Mouse (Mus musculus): Measurements from ENCODE around the gene Sppl2c. TPM values are rescaled to one million over a fixed set of nuclear protein-coding genes. Genes with fewer than 3 reads are reported as not detected.

Sppl2c gene
- total and polyA plus RNA-seq, 3 experiments: not detected

DNA sequence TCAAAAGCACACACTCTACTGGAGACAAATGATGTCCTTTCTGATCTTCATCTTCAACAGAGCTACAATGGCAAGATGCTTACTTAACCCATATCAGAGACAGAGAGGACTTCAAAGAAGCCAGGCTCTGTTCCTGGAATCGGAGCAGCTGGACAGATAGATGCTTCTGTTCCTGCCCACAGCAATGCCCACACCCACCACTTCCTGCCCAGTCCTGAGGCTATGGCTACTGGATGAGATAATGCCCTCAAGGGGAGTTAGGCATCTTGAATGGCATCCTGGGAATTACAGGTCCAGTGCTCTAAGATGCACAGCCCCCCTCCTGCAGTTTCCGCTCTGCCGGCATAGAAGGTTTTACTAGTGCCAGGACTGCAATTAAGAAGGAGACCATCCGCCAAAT is 20.4 kb downstream of the Sppl2c start:
- Histone ChIP-seq H3K79me2 (ENCODE audit: control insufficient read depth, insufficient read depth, low read length, poor library complexity) (no peaks in the 10 kb centered on the region), H3K4me1 (ENCODE audit: control insufficient read depth in 1 of 2, insufficient read depth in 2 of 2, low read length in 2 of 2) (no peaks in the 10 kb centered on the region), H3K27me3 (ENCODE audit: control insufficient read depth in 1 of 2, insufficient read depth in 2 of 2, low read length in 2 of 2) (no peaks in the 10 kb centered on the region; a peak in 1 of 4 replicates), H3K9ac (ENCODE audit: control insufficient read depth, low read depth, low read length, poor library complexity, severe bottlenecking) (no peak overlapping the region), H3K36me3 (ENCODE audit: control insufficient read depth in 1 of 2, insufficient read depth in 2 of 2, low read length in 2 of 2) (no peaks in the 10 kb centered on the region), H3K27ac (ENCODE audit: control insufficient read depth, low read depth, low read length) (no peak overlapping the region), H3K4me3 (ENCODE audit: control insufficient read depth in 1 of 2, insufficient read depth in 1 of 2, low read depth in 2 of 2, low read length in 2 of 2) (no peak overlapping the region), H3K9me3 (replicated peaks; ENCODE audit: insufficient read depth, low read length) (no peaks in the 10 kb centered on the region)
- TF ChIP-seq MAX (IDR thresholded peaks at IDR 0.05; ENCODE audit: low read length): no peak
- TF ChIP-seq POLR2AphosphoS2 (IDR thresholded peaks at IDR 0.05; ENCODE audit: low read length): no peak
- TF ChIP-seq TBP (IDR thresholded peaks at IDR 0.05; ENCODE audit: low read depth, low read length): no peak
- TF ChIP-seq MAZ (IDR thresholded peaks at IDR 0.05; ENCODE audit: low read depth, low read length): no peak
- TF ChIP-seq MAFK (IDR thresholded peaks at IDR 0.05; ENCODE audit: borderline replicate concordance, low read depth, low read length): no peak
- no peak for TF ChIP-seq CHD1 (IDR thresholded peaks at IDR 0.05; ENCODE audit: low read depth, low read length)
- no peak for TF ChIP-seq NELFE (IDR thresholded peaks at IDR 0.05; ENCODE audit: low read depth, low read length)
- no peak for TF ChIP-seq EP300 (IDR thresholded peaks at IDR 0.05; ENCODE audit: low read depth in 1 of 2, low read length in 2 of 2)
- TF ChIP-seq MEF2A (IDR thresholded peaks at IDR 0.05; ENCODE audit: extremely low read depth, insufficient replicate concordance, low read depth, low read length, poor library complexity, severe bottlenecking): no peak
- no peak for TF ChIP-seq ZNF384 (IDR thresholded peaks at IDR 0.05; ENCODE audit: low read depth, low read length)
- TF ChIP-seq TCF12 (IDR thresholded peaks at IDR 0.05; ENCODE audit: low read depth, low read length): no peak
- no peak for TF ChIP-seq USF2 (IDR thresholded peaks at IDR 0.05; ENCODE audit: borderline replicate concordance in 1 of 2, insufficient read depth in 1 of 2, low read depth in 1 of 2, low read length in 2 of 2)
- TF ChIP-seq SMC3 (IDR thresholded peaks at IDR 0.05; ENCODE audit: low read depth, low read length): no peak
- no peak for TF ChIP-seq GATA1 (IDR thresholded peaks at IDR 0.05; ENCODE audit: low read depth, low read length)
- no peak for DNase-seq (ENCODE audit: low read depth, low spot score)

DNA sequence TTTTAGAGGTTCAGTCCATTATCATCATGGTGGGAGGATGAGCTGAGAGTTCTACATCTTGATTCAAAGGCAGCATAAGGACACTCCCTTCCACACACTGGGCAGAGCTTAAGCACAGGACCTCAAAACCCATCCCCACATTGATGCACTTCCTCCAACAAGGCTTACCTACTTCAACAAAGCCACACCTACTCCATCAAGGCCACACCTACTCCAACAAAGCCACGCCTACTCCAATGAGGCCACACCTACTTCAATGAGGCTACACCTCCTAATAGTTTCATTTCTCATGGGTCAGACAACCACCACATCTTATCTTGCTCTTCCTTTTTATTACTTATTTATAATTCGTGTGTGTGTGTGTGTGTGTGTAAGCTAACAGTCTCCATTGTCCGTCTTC is 22.9 kb downstream of the Sppl2c start:
- Histone ChIP-seq H3K9me3 (replicated peaks; ENCODE audit: insufficient read depth, low read length) (no peaks in the 10 kb centered on the region), H3K27me3 (ENCODE audit: control insufficient read depth in 1 of 2, insufficient read depth in 2 of 2, low read length in 2 of 2) (no peaks in the 10 kb centered on the region), H3K9ac (ENCODE audit: control insufficient read depth, low read depth, low read length, poor library complexity, severe bottlenecking) (no peak overlapping the region), H3K4me3 (ENCODE audit: control insufficient read depth in 1 of 2, insufficient read depth in 1 of 2, low read depth in 2 of 2, low read length in 2 of 2) (no peak overlapping the region), H3K27ac (ENCODE audit: control insufficient read depth, low read depth, low read length) (no peak overlapping the region), H3K36me3 (ENCODE audit: control insufficient read depth in 1 of 2, insufficient read depth in 2 of 2, low read length in 2 of 2) (no peaks in the 10 kb centered on the region), H3K79me2 (ENCODE audit: control insufficient read depth, insufficient read depth, low read length, poor library complexity) (no peaks in the 10 kb centered on the region), H3K4me1 (ENCODE audit: control insufficient read depth in 1 of 2, insufficient read depth in 2 of 2, low read length in 2 of 2) (no peaks in the 10 kb centered on the region)
- peak; percentile 24 for DNase-seq (ENCODE audit: low read depth, low spot score)
- TF ChIP-seq ELF1 (IDR thresholded peaks at IDR 0.05; ENCODE audit: low read depth, low read length): no peak
- TF ChIP-seq MAX (IDR thresholded peaks at IDR 0.05; ENCODE audit: low read length): no peak
- no peak for TF ChIP-seq GABPA (IDR thresholded peaks at IDR 0.05; ENCODE audit: low read depth, low read length)
- TF ChIP-seq SMC3 (IDR thresholded peaks at IDR 0.05; ENCODE audit: low read depth, low read length): no peak
- TF ChIP-seq HCFC1 (IDR thresholded peaks at IDR 0.05; ENCODE audit: low read depth, low read length): no peak
- TF ChIP-seq USF2 (IDR thresholded peaks at IDR 0.05; ENCODE audit: borderline replicate concordance in 1 of 2, insufficient read depth in 1 of 2, low read depth in 1 of 2, low read length in 2 of 2): no peak
- TF ChIP-seq POLR2AphosphoS5 (IDR thresholded peaks at IDR 0.05; ENCODE audit: borderline replicate concordance, low read depth, low read length): no peak
- TF ChIP-seq EP300 (IDR thresholded peaks at IDR 0.05; ENCODE audit: low read depth in 1 of 2, low read length in 2 of 2): no peak
- no peak for TF ChIP-seq MYB (IDR thresholded peaks at IDR 0.05; ENCODE audit: low read depth, low read length)
- TF ChIP-seq MXI1 (IDR thresholded peaks at IDR 0.05; ENCODE audit: low read depth, low read length): no peak
- TF ChIP-seq KAT2A (conservative IDR thresholded peaks at IDR 0.05; ENCODE audit: low read depth, low read length): no peak
- no peak for TF ChIP-seq CHD2 (IDR thresholded peaks at IDR 0.05; ENCODE audit: low read length)
- TF ChIP-seq NRF1 (IDR thresholded peaks at IDR 0.05; ENCODE audit: insufficient read depth, low read depth, low read length, poor library complexity, severe bottlenecking): no peak
- no peak for TF ChIP-seq MAZ (IDR thresholded peaks at IDR 0.05; ENCODE audit: low read depth, low read length)

Measured in MEL (cell line).